Mouse (Mus musculus) stomach, postnatal 0 days (tissue): ENCODE results near the gene Wscd1.

Experiments used
- CTCF ChIP-seq: IDR thresholded peaks from 2 replicates; pipeline ENCODE4 v1.5.1; 2016; ENCODE audit warnings: antibody characterized with exemption, low read depth, mild to moderate bottlenecking, moderate library complexity
- EP300 ChIP-seq: optimal IDR thresholded peaks from 2 replicates; pipeline ENCODE3; 2016; ENCODE audit warnings: antibody characterized with exemption

DNA sequence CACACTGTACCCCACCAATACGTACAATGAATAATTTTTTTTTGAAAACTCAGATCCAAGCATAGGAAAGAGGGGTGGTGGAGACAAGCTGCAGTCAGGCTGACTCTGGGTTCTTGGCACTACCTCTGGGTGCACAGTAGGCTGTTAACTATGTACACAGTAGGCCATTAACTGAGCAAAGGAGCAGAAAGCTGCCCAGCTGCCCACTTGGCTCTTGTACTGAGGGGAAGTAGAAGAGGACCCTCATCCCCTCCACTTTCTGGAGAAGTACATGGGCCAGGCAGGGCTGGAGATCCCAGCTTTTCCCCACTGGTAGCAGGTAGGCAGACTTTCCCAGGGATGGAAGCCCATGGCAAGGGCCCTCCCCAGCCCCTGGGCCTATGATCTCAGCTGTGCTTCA is 16.7 kb downstream of the Wscd1 start:
- TF ChIP-seq CTCF, result no peak
- TF ChIP-seq EP300, result no peak
